Mouse (Mus musculus) kidney, postnatal 10 days (tissue): ENCODE measurements around the gene Prr7.

Experiments used
- DNase-seq: peaks from one replicate; pipeline ENCODE4 v3.0.0; 2021; ENCODE audit warnings: mixed read lengths

Gene Prr7

GRCm38 (mm10) chr13:55510668-55511491, 46.8 kb downstream of the Prr7 start:
- DNase-seq: peak; percentile 89

DNA sequence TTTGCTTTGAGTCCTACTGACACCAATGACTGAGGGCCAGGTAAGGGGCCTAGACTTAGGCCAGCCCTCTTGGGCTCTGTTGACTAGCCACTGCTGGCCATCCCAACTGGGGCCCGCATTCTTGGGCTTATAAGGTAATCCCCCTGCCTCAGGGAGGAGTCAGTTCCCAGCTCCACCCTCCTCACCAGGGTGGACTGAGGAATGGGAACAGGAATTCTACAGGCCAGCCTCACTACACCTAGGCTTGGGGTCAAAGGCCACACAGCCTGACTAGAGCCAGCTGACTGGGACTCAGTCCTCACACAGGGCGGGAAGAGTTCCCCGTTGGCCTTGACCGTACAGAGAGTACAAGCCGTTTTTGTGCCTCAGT, 47.4 kb downstream of the Prr7 start:
- peak; percentile 47 for DNase-seq

DNA sequence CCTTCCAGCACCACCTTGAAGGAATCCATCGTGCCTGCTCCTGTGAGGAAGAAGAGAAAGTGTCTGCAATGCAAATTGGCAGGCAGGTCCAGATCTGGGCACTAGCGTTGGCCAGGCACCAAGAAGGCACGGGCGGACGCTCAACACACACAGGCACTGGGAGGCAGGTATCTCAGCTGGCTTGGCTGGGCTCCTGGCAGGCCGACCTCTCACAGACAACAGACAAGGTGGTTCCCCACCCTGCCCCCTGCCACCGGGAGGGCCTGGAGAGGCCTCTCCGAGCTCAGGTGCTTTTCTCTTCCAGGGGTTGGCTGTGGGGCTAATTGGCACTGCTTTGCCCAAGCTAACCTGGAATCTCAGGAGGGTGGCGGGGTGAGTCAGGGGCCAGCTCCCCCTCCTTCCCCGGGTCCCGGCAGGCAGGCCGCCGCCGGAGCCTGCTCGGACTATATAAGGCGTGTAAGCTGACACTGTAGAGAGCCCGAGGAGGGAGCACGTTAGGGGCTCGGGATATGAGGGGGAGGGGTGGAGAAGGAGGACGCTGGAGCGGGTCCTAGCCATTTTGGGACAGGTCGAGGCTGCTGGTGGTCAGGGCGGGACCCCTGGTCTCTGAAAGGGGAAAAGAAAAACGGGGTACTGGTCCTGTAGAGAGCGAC, 48.4 kb downstream of the Prr7 start:
- peak; percentile 79 for DNase-seq

DNA sequence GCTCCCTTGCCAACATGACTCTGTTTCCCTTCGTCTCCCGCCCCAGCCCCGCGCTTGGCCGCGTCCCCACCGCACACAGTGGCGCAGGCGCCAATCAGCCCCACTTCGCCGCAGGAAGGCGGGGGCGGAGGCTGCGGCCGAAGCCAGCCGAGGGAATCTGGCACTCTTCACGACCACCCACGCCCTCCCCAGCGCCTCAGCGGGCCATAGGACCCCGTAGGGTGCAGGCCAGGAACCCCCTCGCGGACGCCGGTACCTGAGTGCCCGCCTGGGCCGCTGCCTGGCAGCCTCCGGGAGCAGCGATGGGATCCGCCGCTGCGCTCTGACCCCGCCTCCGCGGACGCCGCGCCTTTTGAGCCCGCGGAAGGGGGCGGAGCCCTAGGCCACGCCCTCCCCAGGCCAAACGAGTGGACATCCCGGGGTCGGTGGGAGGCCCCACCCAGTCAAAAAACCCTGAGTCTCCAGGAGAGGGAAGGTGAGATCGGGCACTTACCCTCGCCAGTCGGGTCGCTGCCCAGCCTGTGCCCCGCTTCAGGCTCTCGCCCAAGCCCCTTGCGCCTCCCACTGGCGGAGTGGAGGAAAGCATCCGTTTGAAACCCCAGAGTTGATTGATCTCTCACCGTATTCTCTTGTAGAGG, 49.2 kb downstream of the Prr7 start, which contains the start of gene Pdlim7:
Gene Pdlim7, minus strand, starts transcription at position 566 of the 638 bp plus-strand sequence.
- peak; percentile 95 for DNase-seq

GRCm38 (mm10) chr13:55513828-55514227, 49.8 kb downstream of the Prr7 start:
- no peak for DNase-seq

- DNase-seq: peak; percentile 94
Measured at GRCm38 (mm10) chr13:55516955-55517354, 52.9 kb downstream of the Prr7 start.

GRCm38 (mm10) chr13:55519606-55520005, 55.5 kb downstream of the Prr7 start:
- no peak for DNase-seq

DNA sequence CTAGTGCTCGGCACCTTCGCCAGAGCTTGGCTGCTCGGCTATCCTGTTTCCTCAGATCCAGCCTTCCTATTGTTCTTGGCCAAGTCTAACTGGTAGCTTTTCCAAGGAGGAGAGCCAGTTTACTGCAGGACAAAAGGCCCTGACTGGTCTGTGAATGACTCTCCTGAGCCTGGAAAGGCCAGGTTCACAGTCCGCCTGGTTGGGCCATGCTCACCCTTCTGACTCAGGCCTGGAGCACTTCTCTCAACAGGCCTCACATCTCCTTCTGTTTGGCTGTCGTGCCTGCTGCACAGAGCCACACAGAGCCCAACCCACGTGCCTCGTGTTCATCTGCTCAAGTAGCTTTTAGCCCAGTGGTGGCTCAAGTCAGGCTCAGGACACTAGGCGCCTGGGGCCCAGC, 58.7 kb downstream of the Prr7 start:
- DNase-seq: peak; percentile 10
